Mouse (Mus musculus): ENCODE data around the gene Col23a1.

DNA sequence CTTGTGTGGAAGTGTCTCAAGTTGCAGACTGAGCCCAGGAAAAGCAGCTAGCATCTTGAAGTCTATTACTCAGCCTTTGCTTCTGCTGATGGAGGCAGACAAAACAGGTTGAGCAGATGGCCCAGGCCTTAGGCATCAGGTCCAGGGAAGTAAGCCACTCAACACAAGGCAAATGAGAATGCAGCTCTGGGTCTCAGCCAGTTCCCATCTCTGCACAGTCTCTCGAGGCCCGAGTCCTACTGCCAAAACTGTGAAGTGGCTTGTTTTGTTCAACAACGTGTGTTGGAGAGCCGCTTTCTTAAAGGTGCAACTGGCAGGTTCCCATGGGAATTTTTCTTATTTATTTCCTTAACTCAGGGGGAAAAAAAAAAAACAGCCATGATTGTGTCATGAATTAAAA lies 101.8 kb downstream of the Col23a1 start:
- TF ChIP-seq POLR2A (IDR thresholded peaks at IDR 0.05; ENCODE audit: low read depth, low read length) (no peak), CTCF (IDR thresholded peaks at IDR 0.05; ENCODE audit: extremely low read depth, insufficient read depth, insufficient read length, insufficient replicate concordance) (no peak)
